Mouse (Mus musculus) forebrain, embryonic 16.5 days (tissue): ENCODE measurements around the gene Idh1. TPM values are rescaled to one million over a fixed set of nuclear protein-coding genes. Genes with fewer than 3 reads are reported as not detected.
A peak's percentile ranks its signal among the peaks of the same experiment; 100 is the strongest.

ENCODE experiments used
- ATAC-seq: fragments of 200-750 bp; cut with Nextera tagmentation; 2 replicates; pipeline ENCODE4 v1.8.0; 2017; ENCODE audit warnings: mild to moderate bottlenecking, moderate library complexity
- H3K27ac ChIP-seq: fragments of 300-500 bp; sonication (generic); 2 replicates; pipeline ENCODE4 v1.5.1; 2014; ENCODE audit warnings: low read length, control low read depth
- H3K27me3 ChIP-seq: fragments of 300-500 bp; sonication (generic); replicated peaks from 2 replicates; pipeline ENCODE4 v1.6.1; 2014; ENCODE audit warnings: low read length; ENCODE audit not compliant: control insufficient read depth, insufficient read depth
- H3K36me3 ChIP-seq: fragments of 300-500 bp; sonication (generic); 2 replicates; pipeline ENCODE4 v1.6.1; 2014; ENCODE audit not compliant: control insufficient read depth, insufficient read depth
- H3K4me1 ChIP-seq: fragments of 300-500 bp; sonication (generic); replicated peaks from 2 replicates; pipeline ENCODE4 v1.6.1; 2014; ENCODE audit warnings: low read length; ENCODE audit not compliant: control insufficient read depth, insufficient read depth
- H3K4me2 ChIP-seq: fragments of 300-500 bp; sonication (generic); 2 replicates; pipeline ENCODE4 v1.6.1; 2014; ENCODE audit warnings: mild to moderate bottlenecking, low read length, control low read depth
- H3K4me3 ChIP-seq: fragments of 300-500 bp; sonication (generic); replicated peaks from 2 replicates; pipeline ENCODE4 v1.5.1; 2014; ENCODE audit warnings: mild to moderate bottlenecking, low read length, control low read depth
- H3K9ac ChIP-seq: fragments of 300-500 bp; sonication (generic); replicated peaks from 2 replicates; pipeline ENCODE4 v1.6.1; 2014; ENCODE audit warnings: low read depth, low read length, control low read depth
- H3K9me3 ChIP-seq: fragments of 300-500 bp; sonication (generic); 2 replicates; pipeline ENCODE4 v1.6.1; 2016; ENCODE audit warnings: low read length; ENCODE audit not compliant: control insufficient read depth
- WGBS: fragments of 180-500 bp; shearing (Covaris S2); extraction: QIAGEN DNeasy Blood & Tissue Kit; methylation state at CpG from one replicate; pipeline ENCODE4 v1.1.7; 2014; 5-methylcytosine and 5-hydroxymethylcytosine counted together
- polyA plus RNA-seq: library from polyadenylated mRNA; unstranded; fragments of >200 nt; fragmentation: Nextera tagmentation; extraction: Ambion mirVana; gene quantifications from 2 replicates; pipeline ENCODE4 v1.2.1, GENCODE M21; 2015

Idh1 gene
- polyA plus RNA-seq, 1 experiment from 2014 or later = 496 TPM

GRCm38 (mm10) chr1:65112031-65112806 is 74.1 kb downstream of the Idh1 start:
- Histone ChIP-seq H3K36me3 (no peaks in the 10 kb centered on the region), H3K27me3 (no peaks in the 10 kb centered on the region), H3K27ac (no peak overlapping the region), H3K4me1 (no peaks in the 10 kb centered on the region), H3K9me3 (no peaks in the 10 kb centered on the region), H3K9ac (no peak overlapping the region), H3K4me3 (no peak overlapping the region), H3K4me2 (no peak overlapping the region)
- 9% methylated on average over 8 of the region's 8 CpGs for WGBS
- ATAC-seq = peak; percentile 82

GRCm38 (mm10) chr1:65109756-65110435 is 76.4 kb downstream of the Idh1 start:
- Histone ChIP-seq H3K4me1 (no peaks in the 10 kb centered on the region), H3K27me3 (no peaks in the 10 kb centered on the region), H3K9me3 (no peaks in the 10 kb centered on the region), H3K27ac (no peak overlapping the region), H3K4me2 (no peak overlapping the region), H3K36me3 (no peaks in the 10 kb centered on the region), H3K4me3 (no peak overlapping the region), H3K9ac (no peak overlapping the region)
- no peak for ATAC-seq
- 84% methylated on average over 25 of the region's 25 CpGs for WGBS

- Histone ChIP-seq H3K9me3 (no peaks in the 10 kb centered on the region), H3K9ac (no peak overlapping the region), H3K27ac (no peak overlapping the region), H3K4me1 (no peaks in the 10 kb centered on the region), H3K4me2 (no peak overlapping the region), H3K27me3 (no peaks in the 10 kb centered on the region), H3K4me3 (no peak overlapping the region), H3K36me3 (no peaks in the 10 kb centered on the region)
- ATAC-seq = no peak
- 93% methylated on average over 8 of the region's 8 CpGs for WGBS
Measured at GRCm38 (mm10) chr1:65109196-65109595, 77.1 kb downstream of the Idh1 start.

Other genes with a start within 250 kb of the Idh1 start
- 9.2 and 10.9 TPM in 2 replicates for gene Plekhm3, start 229.7 kb downstream of the Idh1 start, polyA plus RNA-seq
- not detected in 2 replicates for gene Akr1cl, start 153.7 kb downstream of the Idh1 start, polyA plus RNA-seq
- gene Cryge, start 135.4 kb downstream of the Idh1 start, polyA plus RNA-seq = not detected in 2 replicates
- gene Crygd, start 123.0 kb downstream of the Idh1 start, polyA plus RNA-seq = not detected in 2 replicates
- not detected in 2 replicates for gene Crygc, start 112.8 kb downstream of the Idh1 start, polyA plus RNA-seq
- gene Crygb, start 104.2 kb downstream of the Idh1 start, polyA plus RNA-seq = not detected in 2 replicates
- gene Cryga, start 83.1 kb downstream of the Idh1 start, polyA plus RNA-seq = not detected in 2 replicates
- gene Gm28845, start 66.9 kb downstream of the Idh1 start, polyA plus RNA-seq = not detected in 2 replicates
- 1.5 and 2.9 TPM in 2 replicates for gene D630023F18Rik, start 63.3 kb downstream of the Idh1 start, polyA plus RNA-seq
- gene Pikfyve, start 183 bp upstream of the Idh1 start, polyA plus RNA-seq = 12.2 and 16.5 TPM in 2 replicates
- gene Pth2r, start 95.6 kb upstream of the Idh1 start, polyA plus RNA-seq = 1.8 and 2.0 TPM in 2 replicates